Mouse (Mus musculus) intestine, embryonic 16.5 days (tissue): Measurements from ENCODE around the gene Atg7. TPM values are rescaled to one million over a fixed set of nuclear protein-coding genes. Genes with fewer than 3 reads are reported as not detected.

ENCODE experiments used
- ATAC-seq: fragments of 200-750 bp; cut with Nextera tagmentation; 2 replicates; pipeline ENCODE4 v1.8.0; 2017; ENCODE audit warnings: moderate TSS enrichment, moderate library complexity
- H3K27ac ChIP-seq: fragments of 300-500 bp; sonication (generic); 2 replicates; pipeline ENCODE4 v1.5.1; 2014; ENCODE audit warnings: mild to moderate bottlenecking, low read length
- H3K27me3 ChIP-seq: fragments of 300-500 bp; sonication (generic); replicated peaks from 2 replicates; pipeline ENCODE4 v1.6.1; 2014; ENCODE audit warnings: low read length, control low read depth, mixed read lengths; ENCODE audit not compliant: control insufficient read depth, insufficient read depth
- H3K36me3 ChIP-seq: fragments of 300-500 bp; sonication (generic); 2 replicates; pipeline ENCODE4 v1.6.1; 2014; ENCODE audit warnings: low read length, control low read depth; ENCODE audit not compliant: control insufficient read depth, insufficient read depth
- H3K4me1 ChIP-seq: fragments of 300-500 bp; sonication (generic); 2 replicates; pipeline ENCODE4 v1.6.1; 2014; ENCODE audit warnings: low read length, control low read depth, mixed read lengths; ENCODE audit not compliant: control insufficient read depth, insufficient read depth
- H3K4me2 ChIP-seq: fragments of 300-500 bp; sonication (generic); 2 replicates; pipeline ENCODE4 v1.6.1; 2014; ENCODE audit warnings: low read depth, low read length, control low read depth
- H3K4me3 ChIP-seq: fragments of 300-500 bp; sonication (generic); 2 replicates; pipeline ENCODE4 v1.5.1; 2014; ENCODE audit warnings: mild to moderate bottlenecking, low read length
- H3K9ac ChIP-seq: fragments of 300-500 bp; sonication (generic); 2 replicates; pipeline ENCODE4 v1.6.1; 2014; ENCODE audit warnings: low read depth, low read length
- H3K9me3 ChIP-seq: fragments of 300-500 bp; sonication (generic); 2 replicates; pipeline ENCODE4 v1.6.1; 2016; ENCODE audit warnings: low read length, control low read depth; ENCODE audit not compliant: control insufficient read depth
- WGBS: fragments of 180-500 bp; shearing (Covaris S2); extraction: QIAGEN DNeasy Blood & Tissue Kit; methylation state at CpG from one replicate; pipeline ENCODE4 v1.1.7; 2014; 5-methylcytosine and 5-hydroxymethylcytosine counted together
- polyA plus RNA-seq: library from polyadenylated mRNA; unstranded; fragments of >200 nt; fragmentation: Nextera tagmentation; extraction: Ambion mirVana; gene quantifications from 2 replicates; pipeline ENCODE4 v1.2.1, GENCODE M21; 2015

The Atg7 gene
- polyA plus RNA-seq, 1 experiment from 2014 or later = 25.5 TPM

DNA sequence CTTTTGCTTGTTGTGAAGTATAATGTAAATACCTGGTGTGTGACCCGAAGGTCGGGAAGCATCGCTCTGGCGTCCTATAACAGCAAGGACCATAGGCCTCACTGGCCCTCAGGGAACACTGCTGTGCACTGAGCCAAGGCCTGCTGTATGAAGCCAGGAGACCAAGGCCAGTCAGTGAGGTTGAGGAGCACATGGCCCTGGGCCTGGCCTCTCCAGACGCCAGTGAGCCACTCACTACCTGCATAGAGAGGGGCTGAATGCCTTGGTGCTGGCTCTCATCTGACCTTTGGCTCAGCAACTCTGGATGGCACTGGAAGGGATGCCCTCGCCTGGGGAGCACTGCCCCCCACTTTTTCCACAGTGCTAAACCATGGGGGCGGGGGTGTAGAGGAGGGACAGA, 225.8 kb downstream of the Atg7 start:
- Histone ChIP-seq H3K9me3 (no peaks in the 10 kb centered on the region), H3K9ac (no peak overlapping the region), H3K4me3 (no peak overlapping the region), H3K27ac (no peak overlapping the region), H3K36me3 (peaks cover 5% of the 10 kb centered on the region; the same call in 1 of the 2 replicates), H3K27me3 (no peaks in the 10 kb centered on the region), H3K4me1 (peaks cover 34% of the 10 kb centered on the region), H3K4me2 (no peak overlapping the region)
- WGBS = 75% methylated on average over 7 of the region's 7 CpGs
- no peak for ATAC-seq

DNA sequence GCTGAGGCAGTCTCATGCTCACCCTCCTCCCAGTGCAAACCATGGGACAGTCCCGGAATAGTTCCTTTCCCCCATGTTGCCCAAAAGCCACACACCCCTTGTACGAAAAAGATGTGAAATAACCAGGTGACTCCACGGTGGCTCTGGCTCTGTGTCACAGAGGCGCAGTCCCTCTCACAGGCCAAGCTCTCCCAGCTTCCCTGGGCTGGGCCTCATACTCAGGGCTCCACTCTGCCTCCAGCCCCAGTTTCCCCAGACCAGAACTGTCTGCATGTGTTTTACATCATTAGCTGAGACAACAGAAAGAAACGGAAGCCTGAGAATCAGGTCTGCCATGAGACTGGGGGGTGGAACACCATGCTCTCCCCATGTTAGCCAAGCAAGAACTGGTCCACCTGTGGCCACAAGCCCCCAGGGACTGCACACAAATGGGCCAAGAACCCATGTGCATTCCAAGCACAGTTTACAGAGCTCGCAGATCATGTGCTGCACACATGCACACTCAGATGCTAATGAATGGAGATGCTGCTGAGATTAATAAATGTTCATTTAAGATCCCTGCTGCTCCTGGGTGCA, 226.7 kb downstream of the Atg7 start:
- no peak for ATAC-seq
- no peaks in the 10 kb centered on the region for H3K9me3 ChIP-seq
- 72% methylated on average over 6 of the region's 6 CpGs for WGBS
- no peak overlapping the region for H3K4me2 ChIP-seq
- H3K4me3 ChIP-seq = no peak overlapping the region
- no peak overlapping the region for H3K27ac ChIP-seq
- no peaks in the 10 kb centered on the region for H3K27me3 ChIP-seq
- H3K9ac ChIP-seq = no peak overlapping the region
- peaks cover 2% of the 10 kb centered on the region; the same call in 1 of the 2 replicates for H3K36me3 ChIP-seq
- peaks cover 40% of the 10 kb centered on the region for H3K4me1 ChIP-seq

GRCm38 (mm10) chr6:114871010-114871660, 228.2 kb downstream of the Atg7 start:
- H3K36me3 ChIP-seq = peaks cover 2% of the 10 kb centered on the region; the same call in 1 of the 2 replicates
- H3K9me3 ChIP-seq = no peaks in the 10 kb centered on the region
- ATAC-seq = no peak
- H3K27ac ChIP-seq = no peak overlapping the region
- no peaks in the 10 kb centered on the region for H3K27me3 ChIP-seq
- no peak overlapping the region for H3K4me2 ChIP-seq
- 87% methylated on average over 14 of the region's 14 CpGs for WGBS
- H3K9ac ChIP-seq = no peak overlapping the region
- H3K4me3 ChIP-seq = no peak overlapping the region
- H3K4me1 ChIP-seq = peaks cover 44% of the 10 kb centered on the region

DNA sequence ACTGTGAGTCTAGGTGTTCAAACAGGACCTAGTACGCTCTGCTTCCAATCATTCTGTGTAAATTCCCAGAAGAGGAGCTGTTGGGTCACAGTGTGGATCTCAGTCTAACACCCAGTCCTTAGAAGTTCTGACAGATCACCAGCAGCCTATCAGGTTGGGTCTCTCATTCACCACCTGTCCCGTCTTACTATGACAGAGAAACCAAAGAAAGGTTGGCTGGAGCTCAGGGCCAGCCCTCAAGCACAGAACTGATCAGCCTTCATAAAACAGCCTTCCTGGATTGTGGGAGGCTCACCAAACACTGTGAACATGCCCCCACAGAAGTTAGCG, 230.9 kb downstream of the Atg7 start:
- no peak for ATAC-seq
- Histone ChIP-seq H3K9me3 (no peaks in the 10 kb centered on the region), H3K4me2 (peak overlapping the region; percentile 90), H3K36me3 (peaks cover 2% of the 10 kb centered on the region; the same call in 1 of the 2 replicates), H3K9ac (peak overlapping the region; percentile 81), H3K4me3 (peak overlapping the region; percentile 56), H3K4me1 (peaks cover 66% of the 10 kb centered on the region), H3K27me3 (no peaks in the 10 kb centered on the region), H3K27ac (peak overlapping the region; percentile 96)
- 66% methylated on average over 3 of the region's 3 CpGs for WGBS

- ATAC-seq = peak; percentile 45
- Histone ChIP-seq H3K4me2 (peak overlapping the region; percentile 90), H3K9me3 (no peaks in the 10 kb centered on the region), H3K4me3 (peak overlapping the region; percentile 56), H3K36me3 (peaks cover 2% of the 10 kb centered on the region; the same call in 1 of the 2 replicates), H3K9ac (peak overlapping the region; percentile 81), H3K4me1 (peaks cover 72% of the 10 kb centered on the region), H3K27ac (peak overlapping the region; percentile 96), H3K27me3 (no peaks in the 10 kb centered on the region)
- 11% methylated on average over 19 of the region's 19 CpGs for WGBS
Observed at GRCm38 (mm10) chr6:114874138-114874928, 231.4 kb downstream of the Atg7 start.

DNA sequence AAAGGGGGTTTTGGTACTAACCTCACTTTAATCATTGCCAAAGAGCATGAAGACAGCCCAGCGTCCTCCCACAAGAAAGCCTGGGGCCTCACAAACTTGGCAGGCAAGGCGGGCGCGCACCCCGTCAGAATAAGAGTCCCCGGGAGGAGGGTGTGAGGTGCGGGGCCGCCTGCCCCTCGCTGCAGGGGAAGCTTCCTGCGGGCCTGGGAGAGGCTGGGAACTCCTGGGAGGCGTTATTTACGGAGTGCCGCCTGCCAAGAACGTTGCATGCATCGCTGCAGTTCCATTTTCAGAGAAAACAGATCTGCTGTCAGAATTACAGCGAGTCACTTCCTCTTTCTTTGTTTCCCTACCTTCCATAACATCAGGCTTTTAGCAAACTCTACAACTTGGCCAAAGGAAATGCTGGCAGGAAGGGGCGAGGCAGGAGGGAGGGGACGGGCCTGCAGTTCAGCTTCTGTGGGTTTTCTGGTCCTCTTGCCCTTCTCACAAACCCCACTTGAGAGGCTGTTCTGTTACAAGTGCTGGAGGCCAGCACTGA, 232.2 kb downstream of the Atg7 start:
- H3K9me3 ChIP-seq = no peaks in the 10 kb centered on the region
- H3K4me3 ChIP-seq = peak overlapping the region; percentile 56
- peak overlapping the region; percentile 81 for H3K9ac ChIP-seq
- H3K4me1 ChIP-seq = peaks cover 73% of the 10 kb centered on the region
- H3K36me3 ChIP-seq = peaks cover 2% of the 10 kb centered on the region; the same call in 1 of the 2 replicates
- no peaks in the 10 kb centered on the region for H3K27me3 ChIP-seq
- H3K4me2 ChIP-seq = peak overlapping the region; percentile 90
- H3K27ac ChIP-seq = peak overlapping the region; percentile 96
- peak; percentile 89 for ATAC-seq
- WGBS = 2% methylated on average over 18 of the region's 18 CpGs

- H3K27ac ChIP-seq = peak overlapping the region; percentile 96
- peak overlapping the region; percentile 81; the same call in 1 of the 2 replicates for H3K9ac ChIP-seq
- peaks cover under 1% of the 10 kb centered on the region; the same call in 1 of the 2 replicates for H3K36me3 ChIP-seq
- H3K9me3 ChIP-seq = no peaks in the 10 kb centered on the region
- H3K4me2 ChIP-seq = 0 out of 2 replicates have a peak overlapping the region, but pooled peaks have one; percentile 90
- H3K27me3 ChIP-seq = no peaks in the 10 kb centered on the region
- H3K4me3 ChIP-seq = no peak overlapping the region
- ATAC-seq = no peak
- peaks cover 79% of the 10 kb centered on the region for H3K4me1 ChIP-seq
- WGBS = 28% methylated on average over 4 of the region's 4 CpGs
Observed at GRCm38 (mm10) chr6:114876033-114876432, 233.1 kb downstream of the Atg7 start.

DNA sequence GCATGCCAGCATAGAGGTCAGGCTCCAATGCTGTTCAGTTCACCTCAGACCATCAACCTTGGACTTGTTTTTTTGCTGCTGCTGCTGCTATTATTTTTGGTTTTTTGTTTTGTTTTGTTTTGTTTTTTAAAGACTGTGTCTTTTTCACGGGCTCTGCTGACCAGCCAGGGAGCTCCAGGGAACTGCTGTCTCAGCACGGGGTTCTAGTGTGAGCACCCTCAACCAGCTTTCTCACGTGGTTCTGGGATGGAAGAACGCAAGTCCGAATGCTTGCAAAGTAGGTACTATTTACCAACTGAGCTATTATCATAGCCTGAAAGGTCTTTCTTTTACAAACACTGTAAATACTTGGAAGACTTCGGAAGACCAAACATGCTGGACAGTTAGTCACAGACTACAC, 233.6 kb downstream of the Atg7 start:
- H3K9me3 ChIP-seq = no peaks in the 10 kb centered on the region
- H3K36me3 ChIP-seq = no peaks in the 10 kb centered on the region
- no peak overlapping the region for H3K4me3 ChIP-seq
- peaks cover 79% of the 10 kb centered on the region for H3K4me1 ChIP-seq
- no peak for ATAC-seq
- peak overlapping the region; percentile 96; the same call in 1 of the 2 replicates for H3K27ac ChIP-seq
- H3K27me3 ChIP-seq = no peaks in the 10 kb centered on the region
- 0 out of 2 replicates have a peak overlapping the region, but pooled peaks have one; percentile 81 for H3K9ac ChIP-seq
- 64% methylated on average over 6 of the region's 6 CpGs for WGBS
- H3K4me2 ChIP-seq = no peak overlapping the region
